Mouse (Mus musculus) Muller cell, postnatal 12 days (primary cell): ENCODE measurements around the gene Mcat.
A peak's percentile ranks its signal among the peaks of the same experiment; 100 is the strongest.

Experiments
- DNase-seq: peaks from one replicate; pipeline ENCODE4 v3.0.0-alpha.2; 2015; ENCODE audit errors: inconsistent ontology term

Gene Mcat

GRCm38 (mm10) chr15:83576651-83577050, 13.1 kb upstream of the Mcat start:
- DNase-seq, result no peak

GRCm38 (mm10) chr15:83575543-83575942, 12.0 kb upstream of the Mcat start:
- DNase-seq, result no peak

GRCm38 (mm10) chr15:83574731-83575351, 11.3 kb upstream of the Mcat start:
- peak; percentile 74 for DNase-seq

GRCm38 (mm10) chr15:83573606-83574005, 10.0 kb upstream of the Mcat start:
- DNase-seq, result no peak

GRCm38 (mm10) chr15:83572132-83572531, 8.5 kb upstream of the Mcat start:
- DNase-seq, result no peak

GRCm38 (mm10) chr15:83571636-83572035, 8.0 kb upstream of the Mcat start:
- peak; percentile 7 for DNase-seq

GRCm38 (mm10) chr15:83570641-83571040, 7.1 kb upstream of the Mcat start:
- DNase-seq, result no peak

- DNase-seq, result no peak
These were observed 6.1 kb upstream of the Mcat start for GRCm38 (mm10) chr15:83569682-83570081.

GRCm38 (mm10) chr15:83568544-83568943, 5.0 kb upstream of the Mcat start:
- no peak for DNase-seq

GRCm38 (mm10) chr15:83567728-83568127, 4.1 kb upstream of the Mcat start:
- DNase-seq, result peak; percentile 48

GRCm38 (mm10) chr15:83566006-83566405, 2.4 kb upstream of the Mcat start:
- DNase-seq, result no peak

GRCm38 (mm10) chr15:83565434-83565833, 1.8 kb upstream of the Mcat start:
- DNase-seq, result peak; percentile 85

GRCm38 (mm10) chr15:83563857-83564651, 467 bp upstream of the Mcat start:
- peak; percentile 66 for DNase-seq

GRCm38 (mm10) chr15:83562626-83563270, 839 bp downstream of the Mcat start:
- DNase-seq, result peak; percentile 89

GRCm38 (mm10) chr15:83560941-83561477, 2.6 kb downstream of the Mcat start:
- DNase-seq, result no peak

GRCm38 (mm10) chr15:83555161-83555974, 8.2 kb downstream of the Mcat start:
- DNase-seq, result peak; percentile 91

- no peak for DNase-seq
These were observed 9.8 kb downstream of the Mcat start for GRCm38 (mm10) chr15:83553831-83554230.

- no peak for DNase-seq
These were observed 13.4 kb downstream of the Mcat start for GRCm38 (mm10) chr15:83550137-83550536.

GRCm38 (mm10) chr15:83547144-83547543, 16.4 kb downstream of the Mcat start:
- DNase-seq, result no peak

- no peak for DNase-seq
These were observed 17.6 kb downstream of the Mcat start for GRCm38 (mm10) chr15:83546029-83546428.

GRCm38 (mm10) chr15:83541647-83542287, 21.8 kb downstream of the Mcat start:
- peak; percentile 63 for DNase-seq
